Mouse (Mus musculus) thymus, adult 2 months (tissue): ENCODE results near the gene Alyref.

Source experiments
- CTCF ChIP-seq: fragments of 200-500 bp; IDR thresholded peaks from 2 replicates; pipeline ENCODE4 v1.5.1; 2012; ENCODE audit warnings: mild to moderate bottlenecking, control low read depth, low read length, moderate library complexity, borderline replicate concordance; ENCODE audit not compliant: control insufficient read depth, poor library complexity, insufficient read depth; ENCODE audit errors: extremely low read depth
- POLR2A ChIP-seq: fragments of 200-500 bp; IDR thresholded peaks from 2 replicates; pipeline ENCODE4 v1.6.1; 2012; ENCODE audit warnings: mild to moderate bottlenecking, low read length, control low read depth, moderate library complexity; ENCODE audit not compliant: control insufficient read depth, poor library complexity, insufficient read depth; ENCODE audit errors: extremely low read depth

DNA sequence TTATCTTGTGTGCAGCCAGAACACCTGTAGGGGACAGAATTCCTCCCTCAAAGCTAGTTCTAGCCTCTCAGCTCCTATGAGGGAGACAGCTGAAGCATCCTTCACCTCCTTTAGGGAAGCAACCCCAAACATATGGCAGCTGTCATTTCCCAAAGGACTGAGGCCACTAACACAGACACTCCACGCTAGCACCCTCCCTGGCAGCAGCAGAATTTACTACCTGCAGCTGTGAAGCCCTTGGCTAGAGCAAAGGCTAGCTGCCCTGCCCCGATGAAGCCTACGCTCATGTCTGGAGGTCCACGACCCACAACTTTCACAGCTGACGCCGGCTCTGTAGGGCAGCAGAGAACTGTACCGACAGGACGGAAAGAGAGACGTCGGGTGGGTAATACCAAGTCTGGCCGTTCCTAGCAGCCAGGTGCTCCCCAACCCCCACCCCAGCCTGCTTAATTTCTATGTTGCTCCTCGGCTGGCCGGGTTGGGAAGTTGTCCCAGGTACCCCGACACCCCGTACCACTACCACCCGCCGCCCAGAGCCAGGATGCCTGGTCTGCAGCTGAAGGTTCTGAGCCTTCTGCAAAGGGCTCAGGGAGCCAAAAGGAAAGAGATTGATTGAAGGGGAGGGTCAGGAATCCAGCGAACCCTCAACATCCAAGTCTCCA is 44.9 kb upstream of the Alyref start:
- TF ChIP-seq CTCF (no peak), POLR2A (no peak)
